Mouse (Mus musculus) lung, embryonic 14.5 days (tissue): ENCODE results near the gene Ankrd39. TPM values are rescaled to one million over a fixed set of nuclear protein-coding genes. Genes with fewer than 3 reads are reported as not detected.

Source experiments
- ATAC-seq: fragments of 200-750 bp; cut with Nextera tagmentation; 2 replicates; pipeline ENCODE4 v1.8.0; 2017; ENCODE audit warnings: mild to moderate bottlenecking, moderate TSS enrichment, moderate library complexity; ENCODE audit not compliant: insufficient read depth
- DNase-seq: peaks from one replicate; pipeline ENCODE4 v3.0.0-alpha.2; 2015
- H3K27ac ChIP-seq: fragments of 300-500 bp; sonication (generic); 2 replicates; pipeline ENCODE4 v1.5.1; 2014; ENCODE audit warnings: low read depth, mild to moderate bottlenecking, moderate library complexity
- H3K27me3 ChIP-seq: fragments of 300-500 bp; sonication (generic); 2 replicates; pipeline ENCODE4 v1.6.1; 2014; ENCODE audit warnings: low read length, control low read depth; ENCODE audit not compliant: insufficient read depth
- H3K36me3 ChIP-seq: fragments of 300-500 bp; sonication (generic); 2 replicates; pipeline ENCODE4 v1.6.1; 2014; ENCODE audit warnings: control low read depth; ENCODE audit not compliant: insufficient read depth
- H3K4me1 ChIP-seq: fragments of 300-500 bp; sonication (generic); 2 replicates; pipeline ENCODE4 v1.6.1; 2014; ENCODE audit warnings: antibody characterized with exemption, control low read depth; ENCODE audit not compliant: insufficient read depth
- H3K4me2 ChIP-seq: fragments of 300-500 bp; sonication (generic); 2 replicates; pipeline ENCODE4 v1.6.1; 2014; ENCODE audit warnings: mild to moderate bottlenecking
- H3K4me3 ChIP-seq: fragments of 300-500 bp; sonication (generic); 2 replicates; pipeline ENCODE4 v1.5.1; 2014; ENCODE audit warnings: low read depth, low read length
- H3K9ac ChIP-seq: fragments of 300-500 bp; sonication (generic); 2 replicates; pipeline ENCODE4 v1.6.1; 2014
- H3K9me3 ChIP-seq: fragments of 300-500 bp; sonication (generic); 2 replicates; pipeline ENCODE4 v1.6.1; 2016; ENCODE audit warnings: low read depth, low read length, control low read depth
- CTCF ChIP-seq: IDR thresholded peaks from 2 replicates; pipeline ENCODE4 v1.5.1; 2016; ENCODE audit warnings: antibody characterized with exemption, low read depth
- WGBS: fragments of 180-500 bp; shearing (Covaris S2); extraction: QIAGEN DNeasy Blood & Tissue Kit; methylation state at CpG from one replicate; pipeline ENCODE4 v1.1.7; 2014; 5-methylcytosine and 5-hydroxymethylcytosine counted together
- microRNA-seq: library from miRNA; unstranded; fragments of <30 nt; microRNA quantifications from one replicate; pipeline ENCODE4, GENCODE M21; 2016; ENCODE audit warnings: borderline number of aligned reads
- polyA plus RNA-seq: library from polyadenylated mRNA; unstranded; fragments of >200 nt; fragmentation: Nextera tagmentation; extraction: Ambion mirVana; gene quantifications from 2 replicates; pipeline ENCODE4 v1.2.1, GENCODE M21; 2014

The Ankrd39 gene
- polyA plus RNA-seq, 1 experiment from 2014 or later = 19.9 TPM

GRCm38 (mm10) chr1:36493299-36493698 is 53.9 kb downstream of the Ankrd39 start:
- no peak for TF ChIP-seq CTCF
- no peak for DNase-seq
- WGBS = 63% methylated on average over 6 of the region's 6 CpGs

GRCm38 (mm10) chr1:36492416-36493139 is 54.7 kb downstream of the Ankrd39 start:
- no peak overlapping the region for H3K27ac ChIP-seq
- no peaks in the 10 kb centered on the region for H3K4me1 ChIP-seq
- H3K4me3 ChIP-seq = no peak overlapping the region
- H3K9ac ChIP-seq = no peak overlapping the region
- DNase-seq (peak; percentile 73), ATAC-seq (peak; percentile 87; the same call in 1 of the 2 replicates)
- no peaks in the 10 kb centered on the region for H3K9me3 ChIP-seq
- no peak overlapping the region for H3K4me2 ChIP-seq
- no peaks in the 10 kb centered on the region for H3K27me3 ChIP-seq
- WGBS = 38% methylated on average over 9 of the region's 9 CpGs
- peak; percentile 75 for TF ChIP-seq CTCF
- H3K36me3 ChIP-seq = no peaks in the 10 kb centered on the region

More at GRCm38 (mm10) chr1:36493299-36493698, 53.9 kb downstream of the Ankrd39 start:
- no peak overlapping the region for H3K27ac ChIP-seq
- no peak for ATAC-seq
- no peak overlapping the region for H3K4me3 ChIP-seq
- no peaks in the 10 kb centered on the region for H3K27me3 ChIP-seq
- 0 out of 2 replicates have a peak, but pooled peaks cover under 1% of the 10 kb centered on the region for H3K36me3 ChIP-seq
- no peak overlapping the region for H3K9ac ChIP-seq
- no peaks in the 10 kb centered on the region for H3K4me1 ChIP-seq
- H3K4me2 ChIP-seq = no peak overlapping the region
- no peaks in the 10 kb centered on the region for H3K9me3 ChIP-seq

- H3K27ac ChIP-seq = no peak overlapping the region
- no peak overlapping the region for H3K4me2 ChIP-seq
- H3K9me3 ChIP-seq = no peaks in the 10 kb centered on the region
- no peak for ATAC-seq
- H3K27me3 ChIP-seq = no peaks in the 10 kb centered on the region
- DNase-seq = no peak
- WGBS = 76% methylated on average over 6 of the region's 6 CpGs
- no peaks in the 10 kb centered on the region for H3K36me3 ChIP-seq
- H3K4me1 ChIP-seq = no peaks in the 10 kb centered on the region
- no peak for TF ChIP-seq CTCF
- H3K9ac ChIP-seq = no peak overlapping the region
- no peak overlapping the region for H3K4me3 ChIP-seq
Observed at GRCm38 (mm10) chr1:36489661-36490060, 57.6 kb downstream of the Ankrd39 start.

Small RNAs within 50 kb of the gene (microRNA-seq; reads per million reads assigned to microRNA genes)
- not detected for gene Gm47280

Other genes starting within 250 kb of the Ankrd39 start
- 5.4 and 6.6 TPM in 2 replicates for gene Arid5a, start 239.7 kb downstream of the Ankrd39 start, polyA plus RNA-seq
- gene Kansl3, start 178.3 kb downstream of the Ankrd39 start, polyA plus RNA-seq = 41.4 and 46.3 TPM in 2 replicates
- 0.53 and 0.58 TPM in 2 replicates for gene Fer1l5, start 175.2 kb downstream of the Ankrd39 start, polyA plus RNA-seq
- gene Lman2l, start 102.2 kb downstream of the Ankrd39 start, polyA plus RNA-seq = 27.4 and 29.7 TPM in 2 replicates
- gene Cnnm4, start 75.8 kb downstream of the Ankrd39 start, polyA plus RNA-seq = 10.9 and 11.0 TPM in 2 replicates
- gene Cnnm3, start 35.6 kb downstream of the Ankrd39 start, polyA plus RNA-seq = 5.4 and 5.9 TPM in 2 replicates
- gene Ankrd23, start 10.6 kb downstream of the Ankrd39 start, polyA plus RNA-seq = 11.6 and 11.7 TPM in 2 replicates
- not detected in 2 replicates for gene Gm42417, start 8.0 kb downstream of the Ankrd39 start, polyA plus RNA-seq
- 2.2 and 2.7 TPM in 2 replicates for gene Sema4c, start 10.9 kb upstream of the Ankrd39 start, polyA plus RNA-seq
- 1.9 and 3.6 TPM in 2 replicates for gene Fam178b, start 135.7 kb upstream of the Ankrd39 start, polyA plus RNA-seq
- 518 and 549 TPM in 2 replicates for gene Cox5b, start 144.0 kb upstream of the Ankrd39 start, polyA plus RNA-seq
- not detected in 2 replicates for gene 4933424G06Rik, start 162.7 kb upstream of the Ankrd39 start, polyA plus RNA-seq
- 93.6 and 98.7 TPM in 2 replicates for gene Actr1b, start 167.0 kb upstream of the Ankrd39 start, polyA plus RNA-seq
- gene Zap70, start 214.4 kb upstream of the Ankrd39 start, polyA plus RNA-seq = 0.43 and 0.45 TPM in 2 replicates